Mouse (Mus musculus) gastrocnemius, adult 18-20 months (tissue): ENCODE data around the gene Gfra4. TPM values are rescaled to one million over a fixed set of nuclear protein-coding genes. Genes with fewer than 3 reads are reported as not detected.
"Not testable (repeated sequence)": the region's sequence is repeated elsewhere in the genome, so short reads cannot be mapped to it uniquely, and the experiment has no call there.

Experiments used
- DNase-seq: peaks from one replicate; pipeline ENCODE4 v3.0.0; 2021; ENCODE audit warnings: low spot score
- total RNA-seq, 2 experiments: library from RNA; stranded (reverse); gene quantifications; 2 replicates each; pipeline ENCODE4 v1.2.3; 2021

The Gfra4 gene
- total RNA-seq, 2 experiments from 2014 or later = 1.8 to 1.9 TPM

- no peak for DNase-seq
These were observed 9.2 kb upstream of the Gfra4 start for GRCm38 (mm10) chr2:131052043-131052442.

GRCm38 (mm10) chr2:131046025-131046424 is 3.1 kb upstream of the Gfra4 start:
- no peak for DNase-seq

GRCm38 (mm10) chr2:131044989-131045720 is 2.3 kb upstream of the Gfra4 start:
- no peak for DNase-seq

- no peak for DNase-seq
These were observed 1.5 kb upstream of the Gfra4 start for GRCm38 (mm10) chr2:131044354-131044852.

GRCm38 (mm10) chr2:131040854-131041825 is 1.7 kb downstream of the Gfra4 start:
- peak; percentile 23 for DNase-seq

- no peak for DNase-seq
These were observed 4.2 kb downstream of the Gfra4 start for GRCm38 (mm10) chr2:131038675-131039074.

GRCm38 (mm10) chr2:131038197-131038596 is 4.7 kb downstream of the Gfra4 start:
- no peak for DNase-seq

- peak; percentile 71 for DNase-seq
These were observed 5.5 kb downstream of the Gfra4 start for GRCm38 (mm10) chr2:131037226-131037990.

GRCm38 (mm10) chr2:131036757-131037156 is 6.1 kb downstream of the Gfra4 start:
- DNase-seq = no peak

- DNase-seq = no peak
These were observed 6.5 kb downstream of the Gfra4 start for GRCm38 (mm10) chr2:131036343-131036742.

- not testable (repeated sequence) for DNase-seq
These were observed 11.5 kb downstream of the Gfra4 start for GRCm38 (mm10) chr2:131031406-131031805.

- no peak for DNase-seq
These were observed 11.9 kb downstream of the Gfra4 start for GRCm38 (mm10) chr2:131030998-131031397.

- DNase-seq = no peak
These were observed 12.3 kb downstream of the Gfra4 start for GRCm38 (mm10) chr2:131030561-131030960.

GRCm38 (mm10) chr2:131029065-131029935 is 13.6 kb downstream of the Gfra4 start:
- DNase-seq = peak; percentile 20

GRCm38 (mm10) chr2:131026941-131027340 is 15.9 kb downstream of the Gfra4 start:
- DNase-seq = no peak

- no peak for DNase-seq
These were observed 17.7 kb downstream of the Gfra4 start for GRCm38 (mm10) chr2:131025230-131025629.

- no peak for DNase-seq
These were observed 32.3 kb downstream of the Gfra4 start for GRCm38 (mm10) chr2:131010566-131010965.

- no peak for DNase-seq
These were observed 33.8 kb downstream of the Gfra4 start for GRCm38 (mm10) chr2:131009123-131009522.

GRCm38 (mm10) chr2:130992818-130993217 is 50.1 kb downstream of the Gfra4 start:
- DNase-seq = no peak
